Mouse (Mus musculus): ENCODE results near the gene Dnal4.

GRCm38 (mm10) chr15:79716710-79717109 lies 60.9 kb downstream of the Dnal4 start:
- no peak for TF ChIP-seq POLR2A (IDR thresholded peaks at IDR 0.05; ENCODE audit: insufficient read depth, low read length)
- no peak for TF ChIP-seq CTCF (IDR thresholded peaks at IDR 0.05; ENCODE audit: low read depth, low read length)
- TF ChIP-seq EP300 (IDR thresholded peaks at IDR 0.05; ENCODE audit: insufficient read depth, low read depth, low read length), result no peak

Data from ES-Bruce4 (cell line).